Mouse (Mus musculus) spleen, adult 2 months (tissue): ENCODE data around the gene Arhgef5. TPM values are rescaled to one million over a fixed set of nuclear protein-coding genes. Genes with fewer than 3 reads are reported as not detected.
A peak's percentile ranks its signal among the peaks of the same experiment; 100 is the strongest.
"Not testable (repeated sequence)": the region's sequence is repeated elsewhere in the genome, so short reads cannot be mapped to it uniquely, and the experiment has no call there.

ENCODE experiments used
- DNase-seq, 2 experiments: peaks; one replicate each; pipeline versions ENCODE4 v3.0.0 to v3.0.0-alpha.2; 2012 to 2021; ENCODE audit warnings: low spot score in 2 of 2, low read depth in 1 of 2
- H3K27ac ChIP-seq: fragments of 200-500 bp; 2 replicates; pipeline ENCODE4 v1.5.1; 2012; ENCODE audit warnings: low read length, inconsistent platforms; ENCODE audit not compliant: insufficient read depth
- H3K27me3 ChIP-seq: fragments of 200-500 bp; 2 replicates; pipeline ENCODE4 v1.6.1; 2012; ENCODE audit warnings: mild to moderate bottlenecking, moderate library complexity, low read length, inconsistent platforms; ENCODE audit not compliant: control insufficient read depth, insufficient read depth
- H3K36me3 ChIP-seq: fragments of 200-500 bp; 2 replicates; pipeline ENCODE4 v1.6.1; 2012; ENCODE audit warnings: mild to moderate bottlenecking, low read length, inconsistent platforms; ENCODE audit not compliant: control insufficient read depth, insufficient read depth
- H3K4me1 ChIP-seq: fragments of 200-500 bp; 2 replicates; pipeline ENCODE4 v1.6.1; 2011; ENCODE audit warnings: inconsistent platforms; ENCODE audit not compliant: control insufficient read depth, insufficient read depth, insufficient read length
- H3K4me3 ChIP-seq: fragments of 200-500 bp; 2 replicates; pipeline ENCODE4 v1.5.1; 2011; ENCODE audit warnings: mild to moderate bottlenecking, inconsistent platforms; ENCODE audit not compliant: insufficient read depth, insufficient read length; ENCODE audit errors: extremely low read depth
- CTCF ChIP-seq: fragments of 200-500 bp; IDR thresholded peaks from 2 replicates; pipeline ENCODE4 v1.5.1; 2011; ENCODE audit warnings: mild to moderate bottlenecking, inconsistent platforms; ENCODE audit not compliant: insufficient read depth, insufficient read length, insufficient replicate concordance; ENCODE audit errors: extremely low read depth
- POLR2A ChIP-seq: fragments of 200-500 bp; IDR thresholded peaks from 2 replicates; pipeline ENCODE4 v1.6.1; 2011; ENCODE audit warnings: low read depth, low read length, inconsistent platforms
- WGBS: fragments of 180-500 bp; shearing (Covaris S2); methylation state at CpG from one replicate; pipeline ENCODE4 v1.1.7; 2018; 5-methylcytosine and 5-hydroxymethylcytosine counted together
- polyA plus RNA-seq: library from polyadenylated mRNA; depleted of rRNA; stranded (reverse); fragments of >200 nt; gene quantifications from 2 replicates; pipeline ENCODE4 v1.2.3, GENCODE M21; 2012; rRNA removed

Arhgef5 gene
- 2.4 and 3.0 TPM in 2 replicates for polyA plus RNA-seq

DNA sequence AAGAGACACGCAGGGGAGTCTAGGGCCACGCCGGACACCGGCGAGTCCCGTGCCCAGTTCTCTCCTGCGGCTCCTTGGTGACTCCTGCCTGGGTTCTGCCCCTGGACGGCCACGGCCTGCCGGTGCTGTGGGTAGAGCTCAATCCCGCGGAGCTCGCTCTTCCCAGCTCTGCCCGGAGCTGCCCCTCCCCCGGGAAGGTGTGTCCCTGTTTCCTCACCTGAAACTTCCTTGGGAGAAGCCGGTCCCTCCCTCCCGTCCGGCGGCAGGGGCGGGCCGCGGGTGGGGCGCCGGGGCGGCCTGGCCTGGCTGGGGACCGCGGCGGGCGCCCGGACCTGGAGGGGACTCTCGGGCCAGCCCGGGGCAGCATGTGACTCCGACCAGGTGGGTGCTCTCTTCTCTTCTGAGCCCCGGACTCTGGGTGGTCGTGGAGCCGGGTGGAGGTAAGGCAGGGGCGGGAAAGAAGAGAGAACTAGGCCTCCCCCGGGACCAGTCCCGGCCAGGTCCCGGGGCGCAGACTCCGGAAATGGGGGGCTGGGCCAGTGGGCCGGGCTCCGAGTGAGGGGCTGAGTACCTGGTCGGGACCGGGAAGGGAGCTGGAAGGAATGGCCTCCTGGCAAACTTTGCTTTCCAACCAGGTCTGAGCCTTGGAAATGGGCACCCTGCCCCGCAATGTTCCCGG lies at the start of gene Arhgef5:
TSS of gene Arhgef5 (plus strand) at position 220 of the 679 bp plus-strand sequence.
- H3K36me3 ChIP-seq: no peaks in the 10 kb centered on the region
- peak within 1 kb of the TSS; percentile 57 for H3K4me3 ChIP-seq
- H3K27ac ChIP-seq: peak within 1 kb of the TSS; percentile 43; the same call in 1 of the 2 replicates
- no peaks in the 10 kb centered on the region; the same call in none of the 2 replicates for H3K4me1 ChIP-seq
- 1% methylated on average over 45 of the region's 48 CpGs for WGBS
- no peak for DNase-seq
- peaks cover 7% of the 10 kb centered on the region; the same call in 1 of the 2 replicates for H3K27me3 ChIP-seq
- TF ChIP-seq CTCF (no peak), POLR2A (no peak)

DNA sequence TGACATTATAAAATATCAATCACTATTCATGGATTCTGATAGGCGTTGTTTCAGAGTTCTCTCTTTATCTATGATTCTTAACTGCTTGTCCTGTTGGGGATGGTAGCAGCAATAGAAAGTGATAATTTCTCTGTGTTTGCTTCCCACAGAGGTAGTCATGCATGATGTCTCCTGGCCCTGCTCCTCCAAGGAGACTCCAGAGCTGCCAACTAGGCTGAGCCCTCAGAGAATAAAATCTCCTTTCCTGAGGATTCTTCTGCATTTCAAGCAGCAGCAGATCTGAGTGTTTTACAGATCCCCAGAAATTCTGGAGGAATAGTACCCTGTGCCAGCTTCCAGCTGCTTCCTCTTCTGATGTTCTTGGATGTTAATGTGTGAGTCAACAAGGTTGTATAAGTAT lies 34.1 kb upstream of the Arhgef5 start, which contains the start of gene Olfr47:
TSS of gene Olfr47 (plus strand) at position 275 of the 400 bp plus-strand sequence.
- not testable (repeated sequence) for H3K4me1 ChIP-seq, DNase-seq, H3K27ac ChIP-seq, H3K36me3 ChIP-seq, H3K27me3 ChIP-seq, H3K4me3 ChIP-seq
- 80% methylated on average over 1 of the region's 1 CpGs for WGBS

DNA sequence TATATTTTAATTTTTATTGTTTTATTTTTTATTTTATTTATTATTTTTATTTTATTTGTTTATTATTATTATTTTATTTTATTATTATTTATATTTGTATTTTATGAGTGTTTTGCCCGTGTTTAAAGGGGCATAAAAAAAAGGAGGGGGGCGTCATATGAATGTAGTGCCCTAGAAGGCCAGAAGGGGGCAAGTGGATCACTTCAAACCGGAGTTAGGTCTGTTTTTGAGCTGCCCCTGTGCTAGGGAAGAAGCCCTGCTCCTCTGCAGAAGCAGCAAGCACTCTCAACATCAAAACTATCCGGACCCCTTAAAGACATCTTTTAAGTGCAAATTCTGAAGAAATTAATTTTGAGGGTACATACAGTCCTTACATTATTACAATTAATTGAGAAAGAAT lies 23.3 kb upstream of the Arhgef5 start:
- Histone ChIP-seq H3K4me3 (no peak overlapping the region), H3K27me3 (no peaks in the 10 kb centered on the region), H3K4me1 (no peaks in the 10 kb centered on the region), H3K27ac (no peak overlapping the region), H3K36me3 (no peaks in the 10 kb centered on the region)
- no peak for DNase-seq
- TF ChIP-seq POLR2A (no peak), CTCF (no peak)
- WGBS: 10% methylated on average over 4 of the region's 4 CpGs

DNA sequence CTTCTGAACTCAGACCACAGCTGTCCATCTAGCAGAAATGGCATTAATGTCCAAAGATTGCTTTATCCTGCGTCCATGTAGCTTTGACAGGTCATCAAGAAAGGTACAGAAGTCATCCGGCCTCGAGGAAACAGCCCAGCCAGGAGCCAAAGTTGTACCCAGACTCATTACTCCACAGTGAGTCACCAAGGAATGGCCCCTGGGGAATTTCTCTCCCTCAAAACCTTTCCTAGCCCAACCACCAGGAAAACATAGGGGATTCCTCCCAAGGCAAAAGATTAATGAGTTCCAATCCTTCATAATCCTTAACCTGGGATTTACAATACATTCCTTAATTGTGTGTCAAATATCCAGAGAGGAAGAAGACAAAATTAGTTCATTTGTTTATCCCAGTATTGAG lies 18.0 kb upstream of the Arhgef5 start:
- DNase-seq: no peak
- Histone ChIP-seq H3K4me1 (no peaks in the 10 kb centered on the region), H3K36me3 (no peaks in the 10 kb centered on the region), H3K27ac (no peak overlapping the region), H3K27me3 (no peaks in the 10 kb centered on the region), H3K4me3 (no peak overlapping the region)
- no peak for TF ChIP-seq POLR2A
- no peak for TF ChIP-seq CTCF
- 69% methylated on average over 3 of the region's 3 CpGs for WGBS

DNA sequence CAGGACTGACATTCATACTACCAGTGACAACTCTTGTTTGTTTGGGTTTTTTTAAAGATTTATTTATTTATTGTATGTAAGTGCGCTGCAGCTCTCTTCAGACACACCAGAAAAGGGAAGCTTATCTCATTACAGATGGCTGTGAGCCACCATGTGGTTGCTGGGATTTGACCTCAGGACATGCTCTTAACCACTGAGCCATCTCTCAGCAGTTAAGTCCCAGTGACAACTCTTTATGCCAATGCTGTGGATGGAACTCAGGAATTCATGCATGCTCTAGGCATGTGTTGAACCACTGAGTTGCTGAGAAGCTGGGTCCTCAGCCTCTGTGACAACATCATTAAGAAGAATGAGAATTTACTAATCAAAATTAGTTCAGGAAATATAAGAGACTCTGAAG lies 12.4 kb upstream of the Arhgef5 start:
- Histone ChIP-seq H3K27ac (no peak overlapping the region), H3K36me3 (no peaks in the 10 kb centered on the region), H3K27me3 (no peaks in the 10 kb centered on the region), H3K4me3 (no peak overlapping the region), H3K4me1 (no peaks in the 10 kb centered on the region)
- no peak for DNase-seq
- WGBS: 49% methylated on average over 1 of the region's 1 CpGs
- TF ChIP-seq CTCF: no peak
- no peak for TF ChIP-seq POLR2A

DNA sequence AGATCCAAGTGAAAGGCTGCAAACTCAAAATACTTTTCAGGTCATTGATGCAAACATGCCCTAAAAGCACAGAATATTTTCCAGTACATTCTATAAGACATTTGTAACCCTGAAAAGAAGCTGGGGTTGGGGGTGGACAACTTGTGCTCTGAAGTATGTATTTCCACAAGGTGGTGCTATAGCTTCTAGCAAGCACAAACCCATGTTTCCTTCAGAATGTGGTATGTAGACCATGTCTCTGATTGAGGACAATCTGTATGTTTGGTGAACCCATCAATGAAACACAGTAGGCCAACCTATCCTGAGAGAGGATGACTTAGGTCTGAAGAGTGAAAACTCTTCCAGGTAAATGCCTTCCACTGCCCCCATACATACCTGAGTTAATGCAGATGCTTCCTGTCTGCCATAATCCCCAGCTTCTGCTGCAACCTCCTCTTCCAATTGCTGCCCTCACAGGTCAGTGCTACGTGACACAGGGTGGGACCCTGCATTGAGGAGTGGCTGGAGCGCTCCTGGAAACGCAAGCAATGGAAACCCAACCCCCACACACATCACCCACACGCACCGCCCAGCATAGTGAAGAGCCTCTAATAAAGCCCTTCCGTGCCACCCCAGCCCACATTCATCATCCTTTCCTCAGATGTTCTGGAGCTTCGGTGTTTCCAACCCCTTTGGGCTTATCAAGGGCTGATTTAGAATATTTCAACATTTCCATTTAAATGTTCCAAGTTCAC lies 11.0 kb upstream of the Arhgef5 start:
- Histone ChIP-seq H3K27me3 (no peaks in the 10 kb centered on the region), H3K4me1 (no peaks in the 10 kb centered on the region), H3K27ac (no peak overlapping the region), H3K36me3 (no peaks in the 10 kb centered on the region), H3K4me3 (no peak overlapping the region)
- WGBS: 86% methylated on average over 7 of the region's 7 CpGs
- TF ChIP-seq CTCF (no peak), POLR2A (no peak)
- DNase-seq: no peak

DNA sequence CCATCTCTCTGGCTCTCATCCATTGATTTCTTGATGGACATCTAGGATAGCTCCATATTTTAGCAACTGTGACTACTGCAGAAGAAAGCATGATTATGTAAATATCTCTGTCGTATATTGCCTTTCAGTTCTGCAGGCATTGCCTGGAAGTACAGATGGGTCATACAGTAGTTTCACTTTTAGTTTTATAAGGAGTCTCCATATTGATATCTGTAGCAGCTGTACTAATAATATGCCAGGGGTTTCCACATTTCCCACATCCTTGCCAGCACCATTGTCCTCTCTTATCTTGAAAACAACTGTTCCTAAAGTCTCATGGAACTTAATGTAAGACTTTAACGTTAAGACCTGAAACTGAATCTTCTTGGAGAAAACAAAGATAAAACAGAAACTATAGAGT lies 4.6 kb upstream of the Arhgef5 start:
- no peak overlapping the region for H3K27ac ChIP-seq
- H3K27me3 ChIP-seq: peaks cover 6% of the 10 kb centered on the region; the same call in 1 of the 2 replicates
- no peaks in the 10 kb centered on the region for H3K36me3 ChIP-seq
- DNase-seq: no peak
- no peaks in the 10 kb centered on the region; the same call in 1 of the 2 replicates for H3K4me1 ChIP-seq
- no peak for TF ChIP-seq CTCF
- TF ChIP-seq POLR2A: no peak
- no peak overlapping the region for H3K4me3 ChIP-seq
- 22% methylated on average over 2 of the region's 2 CpGs for WGBS
